Mouse (Mus musculus): ENCODE measurements at regions not wholly inside any gene's neighbourhood (a gene's known extent, or its start where the extent isn't known, plus 50 kb on each side); places are given as distances from the start of the nearest gene placed in this dataset.
A peak's percentile ranks its signal among the peaks of the same experiment; 100 is the strongest.

DNA sequence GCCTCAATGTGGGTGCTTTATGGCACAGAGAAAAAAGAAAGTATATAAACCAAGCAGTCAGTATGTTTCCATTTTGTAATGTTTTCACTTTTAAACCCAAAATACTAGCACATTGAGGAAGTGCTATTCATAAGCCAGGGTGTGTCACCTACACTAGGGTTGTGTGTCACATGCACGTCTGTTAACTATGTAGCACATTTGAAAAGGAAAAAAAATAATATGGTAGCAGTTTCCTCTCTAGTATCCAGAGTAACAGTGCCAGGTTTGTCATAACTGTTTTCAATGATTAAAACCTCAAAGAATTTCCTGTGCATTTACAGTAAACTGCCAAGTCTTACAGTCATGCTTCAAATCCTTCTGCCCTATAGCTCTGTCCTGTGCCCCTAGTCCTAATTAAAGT is 424.8 kb downstream of the Tmem161b start:
- DNase-seq (ENCODE audit: low spot score): no peak

DNA sequence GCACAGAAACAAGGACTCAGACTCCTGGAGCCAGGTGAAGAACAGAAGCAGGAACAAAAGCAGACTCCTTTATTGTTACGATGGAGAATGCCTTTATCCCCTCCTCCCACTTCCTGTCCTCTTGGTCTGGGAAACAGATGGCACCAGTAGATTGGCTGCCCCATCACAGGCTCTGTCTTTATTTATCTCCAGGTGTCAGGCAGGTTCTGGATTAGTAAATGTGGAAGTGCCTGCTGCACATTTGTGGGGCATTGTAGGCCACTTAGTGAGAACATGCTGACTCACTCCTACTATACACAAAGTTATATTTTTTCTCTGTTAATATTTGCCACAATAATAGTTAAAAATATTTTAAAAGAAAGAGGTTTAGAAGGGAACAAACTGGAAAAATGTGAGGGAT is 426.0 kb downstream of the Tmem161b start:
- no peak for DNase-seq (ENCODE audit: low spot score)

DNA sequence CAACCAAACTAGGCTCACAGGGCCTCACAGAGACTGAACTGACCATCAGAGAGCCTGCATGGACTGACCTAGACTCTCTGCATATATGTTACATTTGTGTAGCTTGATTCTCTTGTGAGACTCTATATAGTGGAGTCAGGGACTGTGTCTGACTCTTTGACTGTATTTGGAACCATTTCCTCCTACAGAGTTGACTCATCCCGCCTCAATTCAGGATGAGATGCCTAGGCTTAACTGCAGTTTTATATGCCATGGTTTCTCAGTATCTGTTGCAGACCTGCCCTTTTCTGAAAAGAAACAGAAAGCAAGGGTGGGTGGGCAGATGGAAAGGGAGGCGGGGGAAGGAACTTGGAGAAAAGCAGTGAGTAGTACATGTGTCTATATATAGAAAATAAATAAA is 441.9 kb downstream of the Tmem161b start:
- no peak for DNase-seq (ENCODE audit: low spot score)

DNA sequence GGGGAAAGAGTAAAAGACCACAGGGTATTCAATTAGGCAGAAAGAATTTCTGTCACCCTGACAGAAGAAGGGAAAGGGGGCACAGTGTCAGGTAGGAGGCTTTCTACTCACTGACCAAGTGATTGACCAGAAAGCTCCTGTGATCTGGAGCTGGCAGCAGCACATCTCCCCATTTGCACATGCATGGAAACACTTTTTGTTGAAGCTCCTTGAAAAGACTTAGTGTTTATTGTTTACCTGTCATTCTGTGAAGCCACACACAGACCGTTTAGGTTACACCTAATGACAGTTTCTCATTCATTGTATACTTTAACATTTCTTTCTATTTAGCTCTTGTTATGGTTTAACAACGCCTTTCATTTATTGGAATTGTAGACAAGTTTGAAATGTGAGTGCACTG is 458.9 kb downstream of the Tmem161b start:
- DNase-seq (ENCODE audit: low spot score): no peak

DNA sequence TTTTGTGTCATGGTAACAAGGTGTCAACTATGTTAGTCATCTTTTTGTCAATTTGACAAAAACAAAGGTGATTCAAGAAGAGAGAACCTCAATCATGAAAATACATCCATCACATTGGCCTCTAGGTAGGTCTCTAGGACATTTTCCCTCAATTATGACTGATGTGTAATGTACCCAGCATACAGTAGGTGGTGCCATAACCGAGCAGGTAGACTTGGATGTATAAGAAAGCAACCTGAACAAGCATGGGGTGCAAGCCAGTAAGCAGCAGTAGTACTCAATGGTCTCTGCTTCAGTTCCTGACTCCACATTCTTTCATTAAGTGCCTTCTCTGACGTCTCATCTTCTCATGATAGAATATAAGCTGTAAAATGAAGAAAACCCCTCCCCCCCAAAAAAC is 463.8 kb downstream of the Tmem161b start:
- DNase-seq (ENCODE audit: low spot score): no peak

DNA sequence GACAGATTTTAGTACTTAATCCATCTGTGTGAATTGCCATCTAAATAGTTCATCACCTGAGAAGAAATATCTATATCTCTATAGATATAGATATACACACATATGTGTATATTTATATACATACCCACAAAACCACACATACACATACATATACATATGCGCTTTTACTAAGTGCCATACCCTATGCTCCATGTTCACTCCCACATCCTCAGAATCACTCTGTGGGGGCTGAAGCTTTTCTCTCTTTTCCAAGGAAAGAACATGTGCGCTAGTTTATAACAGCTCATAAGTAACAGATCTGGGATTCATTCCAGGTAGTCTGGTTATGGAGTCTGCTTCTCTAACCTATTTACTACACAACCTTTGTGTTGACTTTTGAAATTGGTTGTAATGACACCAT is 471.4 kb downstream of the Tmem161b start:
- DNase-seq (ENCODE audit: low spot score): no peak

DNA sequence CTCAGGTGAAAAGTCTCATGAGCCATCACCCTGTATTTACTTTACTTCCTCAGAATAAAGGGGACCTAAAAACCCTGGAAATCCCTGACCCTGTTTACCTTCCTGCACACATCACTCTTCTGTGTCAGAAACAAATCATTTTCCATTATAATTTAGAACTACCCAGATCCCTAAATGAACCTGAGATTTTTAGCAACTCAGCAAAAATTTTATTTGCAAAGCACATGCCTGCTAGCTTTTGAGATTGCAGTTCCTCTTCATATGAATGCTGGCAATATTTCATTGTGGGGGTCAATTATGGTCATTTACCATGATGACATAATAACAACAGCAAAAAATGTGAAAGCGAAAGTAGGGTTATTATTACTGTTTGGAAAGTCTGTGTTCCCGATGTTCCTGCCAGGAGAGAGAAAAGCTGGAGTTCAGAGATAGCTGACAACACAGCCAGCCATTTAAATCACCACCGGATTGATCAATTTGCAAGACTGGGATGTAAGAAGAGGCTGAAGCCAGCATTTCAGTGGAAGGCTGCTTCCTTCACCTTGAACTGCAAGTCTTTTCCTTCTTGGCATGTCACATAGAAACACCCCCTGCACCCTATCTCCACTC is 476.5 kb downstream of the Tmem161b start:
- DNase-seq (ENCODE audit: low spot score): no peak

DNA sequence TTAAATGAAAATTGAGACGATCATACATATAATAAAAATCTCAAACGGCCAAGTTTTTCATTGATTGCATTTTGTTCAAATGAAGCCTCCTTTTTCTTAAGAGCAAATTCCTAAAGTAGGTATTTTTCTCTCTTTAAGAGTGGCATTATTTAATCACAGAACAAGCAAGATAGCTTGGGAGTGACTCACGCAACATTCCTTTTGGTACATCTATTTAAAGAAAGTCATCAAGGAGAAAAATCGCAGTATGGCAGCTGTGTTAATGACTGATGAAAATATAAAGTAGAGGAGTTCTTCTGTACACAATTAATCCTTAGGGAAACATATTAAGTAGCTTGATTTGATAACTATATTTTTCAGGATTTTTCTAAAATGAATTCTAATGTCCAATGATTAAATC is 448.0 kb upstream of the Ccnh start:
- DNase-seq (ENCODE audit: low spot score): no peak

DNA sequence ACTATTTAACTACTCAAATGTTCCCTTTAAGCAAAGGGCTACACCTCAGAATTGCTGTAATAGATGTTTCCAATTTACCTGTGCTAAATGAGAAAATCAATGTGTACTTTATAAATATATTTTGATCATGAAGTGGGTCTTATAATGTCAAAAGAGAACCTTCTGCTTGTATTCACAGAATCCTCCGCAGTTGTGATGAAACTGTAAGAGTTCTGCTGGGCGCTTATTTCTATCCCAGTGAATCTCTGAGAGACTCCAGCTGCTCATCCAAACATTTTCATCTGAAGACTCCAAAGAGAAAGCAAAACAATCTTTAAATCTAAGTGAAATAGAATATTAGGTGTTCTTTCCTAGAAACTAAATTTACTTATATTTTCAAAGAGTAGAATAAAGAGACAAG is 440.9 kb upstream of the Ccnh start:
- DNase-seq (ENCODE audit: low spot score): no peak

DNA sequence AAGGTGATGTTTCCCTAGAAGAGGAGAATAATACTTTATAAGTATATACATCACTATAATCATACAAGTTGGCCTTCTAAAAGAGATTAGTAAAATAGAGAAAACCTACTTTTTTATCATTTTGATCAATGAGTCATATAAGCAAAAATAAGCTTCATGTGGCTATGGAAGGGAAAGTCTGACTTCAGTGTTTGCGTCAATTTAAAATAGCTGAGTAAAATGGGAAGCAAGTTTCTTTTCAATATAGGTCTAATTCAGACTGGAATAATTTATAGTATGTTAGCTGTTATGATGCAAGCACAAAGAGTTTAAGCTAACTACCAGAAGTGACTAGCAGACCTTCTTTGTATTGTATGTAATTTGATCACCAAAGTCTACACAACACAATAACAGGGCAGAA is 440.0 kb upstream of the Ccnh start:
- no peak for DNase-seq (ENCODE audit: low spot score)

DNA sequence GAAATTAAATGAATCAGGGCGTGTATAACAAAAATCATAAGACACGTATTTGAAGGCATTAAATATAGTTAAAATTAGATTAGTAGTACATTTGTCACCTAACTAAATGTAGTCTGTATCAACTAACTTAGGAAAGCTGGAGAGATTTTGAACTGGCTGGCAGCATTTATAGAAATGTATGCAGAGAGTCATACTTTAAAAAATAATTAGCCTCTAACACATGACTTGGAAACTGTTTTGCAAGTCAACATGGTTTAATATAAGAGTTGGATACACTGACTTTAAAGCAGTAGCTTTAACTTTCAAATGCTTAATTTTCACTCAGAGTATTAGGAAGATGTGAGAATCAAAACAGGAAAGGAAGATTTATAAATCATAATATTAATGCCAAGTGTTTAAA is 439.1 kb upstream of the Ccnh start:
- DNase-seq (ENCODE audit: low spot score): no peak

DNA sequence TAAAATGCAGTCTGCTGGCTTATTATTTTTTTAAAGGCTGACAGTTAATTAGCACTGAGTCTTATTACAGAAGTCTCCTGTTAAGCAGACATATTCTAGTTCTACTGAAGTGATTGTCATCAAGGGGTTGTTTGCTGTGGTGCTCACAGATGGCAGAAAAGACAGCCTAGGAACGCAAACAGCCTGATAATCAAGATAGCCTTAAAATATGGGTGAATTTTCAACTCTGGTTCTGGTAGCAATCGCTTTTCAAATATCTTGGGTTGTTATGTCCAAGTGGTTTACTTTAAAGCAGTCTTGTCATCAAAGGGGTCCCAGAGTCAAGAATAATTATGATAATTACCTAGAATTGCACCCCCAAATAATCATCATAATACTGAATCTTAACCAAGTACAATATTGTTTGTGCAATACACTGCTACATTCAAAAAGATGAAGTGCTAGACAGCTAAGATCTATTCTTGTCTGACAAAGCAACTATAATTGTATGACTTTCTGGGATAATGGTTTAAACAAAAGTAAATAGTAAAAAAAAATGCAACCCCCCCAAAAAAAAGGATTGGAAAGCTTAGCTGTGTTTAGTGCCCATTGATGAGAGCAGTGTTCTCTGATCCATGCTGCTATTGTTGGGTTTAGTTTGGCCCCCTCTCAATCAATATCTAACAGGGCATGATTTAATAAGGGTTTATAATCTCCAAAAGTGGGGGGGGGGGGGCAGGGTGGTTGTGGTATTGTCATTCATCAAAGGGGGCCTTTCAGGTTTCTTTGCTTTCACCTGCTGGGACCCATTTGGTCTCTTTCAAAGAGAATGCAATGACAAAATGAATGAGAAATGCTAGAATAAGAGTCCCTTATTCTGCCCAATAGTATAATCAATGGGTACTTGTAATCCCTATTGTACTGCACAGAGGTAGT is 437.4 kb upstream of the Ccnh start:
- no peak for DNase-seq (ENCODE audit: low spot score)

DNA sequence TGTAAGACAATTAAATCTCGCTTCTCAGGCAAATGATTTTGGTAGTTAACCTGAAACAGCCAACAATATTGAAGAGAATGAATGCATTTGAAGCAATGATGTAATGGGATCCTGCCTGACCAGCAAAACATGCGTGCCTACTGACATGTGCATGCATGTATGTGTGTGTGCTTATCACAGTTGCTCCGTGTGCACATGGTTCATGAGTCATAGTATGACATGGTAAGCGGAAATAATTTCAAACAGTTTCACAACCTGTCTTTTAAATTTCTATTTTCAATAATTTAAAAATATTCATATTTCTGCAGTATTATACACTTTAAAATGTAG is 436.8 kb upstream of the Ccnh start:
- DNase-seq (ENCODE audit: low spot score): no peak

DNA sequence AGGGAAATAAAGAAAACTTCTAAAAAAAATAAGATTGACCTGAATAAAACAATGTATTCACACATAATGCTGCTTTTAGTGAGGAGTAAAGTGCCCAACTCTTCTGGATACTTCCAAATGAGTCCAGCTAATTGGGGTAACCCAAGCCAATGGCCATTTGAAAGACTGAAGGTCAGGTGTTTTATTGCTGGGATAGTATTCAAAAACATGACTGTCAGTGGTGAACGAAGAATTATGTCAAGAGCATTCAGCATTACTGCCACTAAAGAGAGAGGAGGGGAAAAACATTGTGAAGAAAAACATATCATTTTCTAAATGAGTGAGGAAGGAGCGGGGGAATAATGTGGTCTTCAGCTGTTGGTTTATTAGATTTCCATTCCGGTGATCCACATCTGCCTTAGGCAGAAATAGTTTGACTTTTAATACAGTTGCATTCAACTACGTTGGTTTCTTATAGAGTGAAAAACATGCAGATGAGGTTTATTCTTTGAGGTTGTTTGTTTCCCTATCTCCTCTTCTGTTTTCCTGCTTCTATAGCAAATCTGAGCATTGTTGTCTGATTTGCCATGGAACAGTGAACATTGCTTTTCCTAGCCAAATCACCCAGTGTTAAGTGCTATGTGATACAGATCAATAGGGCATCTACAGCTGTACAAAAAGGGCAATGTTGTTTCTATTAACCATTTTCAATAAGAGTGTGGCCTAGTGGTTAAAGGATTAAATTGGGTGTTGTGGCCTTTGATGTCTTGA is 435.3 kb upstream of the Ccnh start:
- no peak for DNase-seq (ENCODE audit: low spot score)

DNA sequence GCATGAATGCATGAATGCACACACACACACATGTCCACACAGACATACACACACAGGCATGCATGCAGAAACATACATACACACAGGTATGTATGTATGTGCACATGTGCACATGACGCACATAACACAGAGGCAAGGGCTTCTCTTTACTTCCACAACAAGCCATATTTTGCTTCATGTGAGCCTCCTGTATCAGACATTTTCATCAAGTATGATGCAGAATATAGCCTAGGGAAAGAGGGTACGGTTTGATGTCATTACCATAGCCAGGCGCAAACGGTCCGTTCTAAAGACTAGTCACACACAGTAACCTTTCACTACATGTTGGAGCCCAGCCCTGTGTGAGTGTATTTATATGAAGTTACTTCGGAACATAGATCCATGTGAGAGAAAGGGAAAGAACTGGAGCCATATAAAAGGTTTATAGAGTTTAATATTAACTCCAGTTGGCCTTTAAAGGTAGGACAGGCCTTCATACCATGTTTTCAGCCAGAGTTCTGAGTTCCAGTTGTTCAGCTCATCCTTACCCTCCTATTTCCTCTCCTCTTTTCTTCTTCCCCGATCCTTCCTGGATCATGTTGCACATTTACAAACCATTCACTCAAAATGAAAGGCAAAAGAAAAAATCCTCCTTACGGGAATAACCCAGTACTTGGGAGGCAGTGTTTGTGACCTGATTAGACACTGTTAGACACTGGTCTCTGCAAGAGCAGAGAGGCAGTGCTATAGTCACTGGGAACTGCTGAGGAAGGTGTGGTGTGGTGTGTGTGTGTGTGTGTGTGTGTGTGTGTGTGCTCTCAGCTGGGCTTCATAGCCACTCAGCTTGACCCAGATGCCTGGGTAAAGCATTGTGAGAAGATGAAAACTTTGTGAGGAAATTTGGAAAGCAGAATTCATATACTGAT is 434.1 kb upstream of the Ccnh start:
- DNase-seq (ENCODE audit: low spot score): no peak

DNA sequence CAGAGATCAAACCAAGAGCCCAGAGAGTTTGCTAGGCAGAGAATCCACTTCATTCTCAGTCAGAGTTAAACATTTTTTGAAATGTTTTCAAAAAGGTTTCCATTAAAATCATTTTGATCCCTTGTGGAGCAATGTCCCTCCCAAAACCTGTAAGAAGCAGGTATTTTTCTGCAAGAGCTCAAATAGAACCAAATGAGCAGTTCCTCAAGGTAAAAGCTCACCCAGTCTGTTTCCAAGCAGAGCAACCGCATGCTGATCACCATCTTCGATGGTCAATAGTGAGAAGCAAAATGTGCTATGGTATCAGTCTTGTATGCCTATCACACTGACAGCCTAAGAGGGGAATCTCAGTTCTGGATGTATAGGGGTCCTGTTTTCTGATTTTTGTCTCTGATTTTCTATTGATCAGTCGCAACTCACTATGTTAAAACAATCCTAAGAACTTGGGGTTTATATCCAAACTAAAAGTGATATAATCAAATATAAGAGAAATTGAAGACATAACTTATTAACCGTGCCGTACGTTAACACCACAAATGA is 432.3 kb upstream of the Ccnh start:
- DNase-seq (ENCODE audit: low spot score): no peak

DNA sequence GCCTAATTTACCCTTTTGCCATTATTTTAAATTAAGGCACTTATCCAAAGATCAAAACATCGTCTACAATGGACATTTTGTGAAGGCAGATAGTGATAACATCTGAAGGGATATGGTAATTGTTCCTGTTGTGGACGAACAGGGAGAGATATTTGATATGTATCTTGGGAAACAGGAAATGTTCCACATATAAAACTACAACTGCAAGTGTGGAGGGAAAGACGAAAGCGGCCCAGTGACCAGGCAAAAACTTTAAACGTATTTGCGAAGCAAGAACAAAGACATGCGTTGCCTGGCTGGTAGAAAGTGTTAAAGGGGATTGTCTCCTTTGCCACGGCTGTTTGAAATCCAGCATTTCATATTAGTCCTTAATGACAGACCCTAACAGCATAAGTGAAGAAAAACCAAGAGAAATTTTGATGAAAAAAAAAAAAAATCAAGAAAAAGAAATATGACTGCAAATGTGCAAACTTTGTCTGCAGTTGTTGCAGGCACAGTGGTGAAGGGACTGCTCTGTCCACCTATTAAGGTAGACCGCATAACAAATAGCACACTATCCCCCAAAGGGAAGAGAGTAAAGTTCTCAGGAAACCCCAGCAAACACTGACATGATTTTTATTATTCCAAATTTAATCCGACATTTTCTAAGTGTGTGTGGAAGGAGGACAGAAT is 431.2 kb upstream of the Ccnh start:
- no peak for DNase-seq (ENCODE audit: low spot score)

DNA sequence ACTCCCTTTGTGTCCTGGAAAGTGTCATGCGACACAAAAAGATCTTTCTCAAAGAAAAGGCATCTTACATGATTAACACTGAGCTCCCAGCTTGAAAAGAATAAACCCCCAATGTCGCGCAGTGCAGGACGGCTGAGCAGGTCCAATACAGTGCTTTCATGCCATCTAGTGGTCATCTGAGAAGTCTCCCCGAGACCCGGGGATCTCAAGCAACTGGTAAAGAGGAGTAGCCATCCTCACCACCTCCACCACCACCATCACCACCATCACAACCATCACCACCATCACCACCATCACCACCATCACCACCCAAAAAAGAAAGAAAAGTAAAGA is 430.7 kb upstream of the Ccnh start:
- DNase-seq (ENCODE audit: low spot score): peak; percentile 32

DNA sequence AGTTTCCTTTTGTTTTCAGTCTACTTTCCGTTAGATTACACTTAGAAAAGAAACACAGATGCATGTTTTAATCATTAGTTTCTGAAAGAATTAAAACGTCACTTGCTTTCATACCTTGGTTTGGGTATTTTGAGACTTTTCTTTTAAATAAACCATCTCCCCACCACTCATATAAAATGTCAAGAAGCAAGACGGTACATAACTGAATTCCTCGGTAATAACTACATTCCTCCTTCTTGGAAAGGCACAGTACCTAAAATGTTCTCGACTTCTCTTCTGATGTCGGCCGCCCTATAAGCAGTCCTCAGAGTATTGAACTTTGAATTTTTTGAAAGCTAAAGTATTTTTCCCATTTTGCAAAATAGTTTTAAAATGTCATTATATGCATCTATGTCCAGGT is 430.1 kb upstream of the Ccnh start:
- no peak for DNase-seq (ENCODE audit: low spot score)

DNA sequence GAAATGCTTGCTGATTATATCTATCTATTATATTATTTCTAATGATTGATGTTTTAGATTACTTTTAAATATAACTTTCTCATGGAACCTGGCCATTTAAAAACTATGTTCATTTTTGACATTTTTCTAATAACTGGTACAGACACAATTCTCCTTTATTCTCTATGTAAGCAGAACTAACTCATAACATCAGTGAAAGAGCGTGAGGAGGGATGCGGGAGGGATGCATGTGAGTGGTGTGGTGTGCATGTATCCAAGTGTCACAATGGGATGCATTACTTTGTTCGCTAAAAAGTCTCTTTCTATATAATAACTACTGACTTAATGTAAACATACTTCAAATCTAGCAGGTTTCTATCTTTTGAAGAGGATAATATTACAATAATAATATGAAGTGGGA is 428.7 kb upstream of the Ccnh start:
- DNase-seq (ENCODE audit: low spot score): no peak

DNA sequence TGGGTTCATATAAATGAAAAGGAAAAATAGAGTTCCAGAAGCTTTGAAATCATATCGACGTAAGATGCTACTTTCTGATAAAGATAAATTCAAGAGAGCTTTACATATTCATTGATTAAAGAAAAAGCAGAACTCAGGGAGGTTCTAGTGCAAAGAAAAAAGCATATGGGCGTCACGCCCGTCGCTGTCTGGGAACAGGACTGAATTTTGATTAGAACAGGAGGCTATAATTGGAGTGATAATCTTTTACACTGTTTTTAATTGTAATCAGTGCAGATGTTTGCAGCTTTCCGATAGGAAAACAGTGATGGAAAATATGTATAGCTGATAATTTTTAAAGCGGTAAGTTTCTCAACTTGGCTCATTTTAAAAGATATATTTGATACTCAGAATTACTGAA is 428.2 kb upstream of the Ccnh start:
- no peak for DNase-seq (ENCODE audit: low spot score)

DNA sequence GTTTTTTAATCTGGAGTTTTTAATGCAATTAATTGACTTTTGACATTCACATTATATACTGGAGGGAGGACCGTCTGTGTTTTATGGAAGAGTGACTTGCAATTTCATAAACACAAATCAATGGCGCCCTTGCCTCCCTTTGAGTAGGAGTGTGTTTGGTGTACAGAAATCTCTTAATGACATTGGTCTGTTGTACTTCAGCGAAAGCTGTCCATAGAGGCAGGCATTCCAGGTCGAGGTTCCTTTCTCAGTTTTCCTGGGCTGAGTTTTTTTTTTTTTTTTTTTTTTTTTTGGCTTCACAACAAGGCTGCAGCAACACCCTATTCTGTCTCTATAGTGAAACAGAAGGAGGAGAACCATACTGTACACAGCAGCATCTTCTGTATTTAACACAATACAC is 427.4 kb upstream of the Ccnh start:
- no peak for DNase-seq (ENCODE audit: low spot score)

Data from yolk sac, embryonic 10.5 days (tissue).